Mouse (Mus musculus): ENCODE measurements at regions not wholly inside any gene's neighbourhood (a gene's known extent, or its start where the extent isn't known, plus 50 kb on each side); places are given as distances from the start of the nearest gene placed in this dataset.

DNA sequence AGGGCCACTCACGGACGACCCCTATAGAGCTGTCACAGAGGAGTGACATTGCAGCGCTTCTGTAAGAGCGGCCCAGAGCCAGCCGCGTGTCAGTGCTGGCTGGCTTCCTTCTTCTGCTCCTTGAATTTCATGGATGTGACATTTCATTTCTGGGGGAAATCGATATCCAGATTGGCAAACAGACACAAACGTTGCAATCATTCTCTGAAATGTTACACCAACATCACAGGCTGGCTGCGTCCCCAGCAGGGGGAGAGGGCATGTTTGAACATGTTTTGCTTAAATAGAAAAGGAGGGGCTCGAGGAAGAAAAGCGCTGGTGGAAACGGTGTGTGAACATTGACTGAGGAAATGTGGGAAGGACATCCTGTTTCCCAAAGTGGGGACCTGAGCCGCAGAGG, 417.4 kb upstream of the Kcnab2 start:
- TF ChIP-seq JUN (IDR thresholded peaks at IDR 0.05; ENCODE audit: insufficient read depth, low read depth, low read length) (no peak), JUND (conservative IDR thresholded peaks at IDR 0.05; ENCODE audit: low read depth, low read length) (no peak), TBP (conservative IDR thresholded peaks at IDR 0.05; ENCODE audit: low read depth, low read length) (no peak), POLR2AphosphoS2 (IDR thresholded peaks at IDR 0.05; ENCODE audit: low read depth, low read length) (no peak), E2F4 (IDR thresholded peaks at IDR 0.05; ENCODE audit: insufficient replicate concordance, low read depth, low read length) (no peak), ZKSCAN1 (IDR thresholded peaks at IDR 0.05; ENCODE audit: borderline replicate concordance, low read depth, low read length) (no peak), NELFE (IDR thresholded peaks at IDR 0.05; ENCODE audit: low read depth, low read length) (no peak), MAZ (IDR thresholded peaks at IDR 0.05; ENCODE audit: low read depth, low read length) (no peak), MEF2A (IDR thresholded peaks at IDR 0.05; ENCODE audit: borderline replicate concordance, low read depth, low read length) (no peak), RCOR1 (conservative IDR thresholded peaks at IDR 0.05; ENCODE audit: low read depth, low read length) (no peak), ELF1 (IDR thresholded peaks at IDR 0.05; ENCODE audit: low read depth, low read length) (no peak), USF2 (conservative IDR thresholded peaks at IDR 0.05; ENCODE audit: low read depth, low read length) (no peak), ZNF384 (IDR thresholded peaks at IDR 0.05; ENCODE audit: low read depth, low read length) (no peak), CHD2 (IDR thresholded peaks at IDR 0.05; ENCODE audit: low read length) (no peak)
- Histone ChIP-seq H3K27me3 (replicated peaks) (no peaks in the 10 kb centered on the region), H3K27ac (ENCODE audit: insufficient read depth, low read depth) (no peak overlapping the region), H3K4me1 (ENCODE audit: control insufficient read depth in 1 of 2, insufficient read depth in 2 of 2) (no peaks in the 10 kb centered on the region), H3K9me3 (replicated peaks; ENCODE audit: low read length) (peaks cover 84% of the 10 kb centered on the region), H3K36me3 (replicated peaks in 1 of 2; ENCODE audit: control insufficient read depth in 1 of 2, insufficient read depth in 1 of 2, low read length in 1 of 2) (no peaks in the 10 kb centered on the region), H3K4me2 (ENCODE audit: insufficient read depth, low read depth, poor library complexity, severe bottlenecking) (no peak overlapping the region), H3K4me3 (replicated peaks in 1 of 3; ENCODE audit: low read depth in 2 of 3, low read length in 2 of 3, poor library complexity in 1 of 3) (no peak overlapping the region), H3K9ac (ENCODE audit: insufficient read depth, low read depth) (no peak overlapping the region), H3K79me2 (replicated peaks; ENCODE audit: control insufficient read depth, extremely low read depth, insufficient read depth, poor library complexity, severe bottlenecking) (no peaks in the 10 kb centered on the region)
- DNase-seq (ENCODE audit: extremely low read depth) = no peak
- in situ Hi-C loops (cut with MboI; ENCODE audit: low pct_ligation_motif_present, low pct_unique_long_range_greater_than_20kb, low sequenced_read_pairs) (no loop called here), dilution Hi-C loops (cut with MboI; ENCODE audit: extremely low pct_ligation_motif_present, extremely low pct_unique_long_range_greater_than_20kb, low sequenced_read_pairs) (no loop called here)

DNA sequence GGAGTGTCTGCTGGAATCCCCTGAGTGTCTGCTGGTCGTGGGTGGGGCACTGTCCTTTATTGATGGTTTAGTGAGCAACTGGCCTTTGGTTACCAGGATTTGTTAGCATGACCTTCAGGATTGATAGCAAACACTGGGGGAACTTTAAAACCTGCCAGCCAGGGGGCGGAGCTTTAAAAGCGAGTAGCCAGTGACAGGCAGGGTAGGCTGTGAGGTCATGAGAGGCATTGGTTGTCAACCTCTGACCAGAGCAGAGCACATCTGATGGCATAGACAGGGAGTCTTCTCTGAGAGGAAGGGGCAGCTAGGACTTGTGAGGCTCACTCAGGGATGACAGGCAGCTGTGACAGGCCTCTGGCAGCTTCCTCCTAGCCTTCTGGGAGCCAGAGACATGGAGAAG, 415.3 kb upstream of the Kcnab2 start:
- Histone ChIP-seq H3K9me3 (replicated peaks; ENCODE audit: low read length) (peaks cover 85% of the 10 kb centered on the region), H3K27me3 (replicated peaks) (no peaks in the 10 kb centered on the region), H3K27ac (ENCODE audit: insufficient read depth, low read depth) (no peak overlapping the region), H3K36me3 (replicated peaks in 1 of 2; ENCODE audit: control insufficient read depth in 1 of 2, insufficient read depth in 1 of 2, low read length in 1 of 2) (no peaks in the 10 kb centered on the region), H3K9ac (ENCODE audit: insufficient read depth, low read depth) (no peak overlapping the region), H3K79me2 (replicated peaks; ENCODE audit: control insufficient read depth, extremely low read depth, insufficient read depth, poor library complexity, severe bottlenecking) (no peaks in the 10 kb centered on the region), H3K4me1 (ENCODE audit: control insufficient read depth in 1 of 2, insufficient read depth in 2 of 2) (no peaks in the 10 kb centered on the region), H3K4me3 (replicated peaks in 1 of 3; ENCODE audit: low read depth in 2 of 3, low read length in 2 of 3, poor library complexity in 1 of 3) (no peak overlapping the region), H3K4me2 (ENCODE audit: insufficient read depth, low read depth, poor library complexity, severe bottlenecking) (no peak overlapping the region)
- TF ChIP-seq MAFK (IDR thresholded peaks at IDR 0.05; ENCODE audit: insufficient replicate concordance, low read length) (no peak), RCOR1 (conservative IDR thresholded peaks at IDR 0.05; ENCODE audit: low read depth, low read length) (no peak), UBTF (IDR thresholded peaks at IDR 0.05; ENCODE audit: low read depth, low read length) (no peak), CTCF (conservative IDR thresholded peaks at IDR 0.05 in 1 of 2, IDR thresholded peaks at IDR 0.05 in 1 of 2; ENCODE audit: low read depth in 2 of 2, low read length in 2 of 2) (no peak), E2F4 (IDR thresholded peaks at IDR 0.05; ENCODE audit: insufficient replicate concordance, low read depth, low read length) (no peak), ETS1 (conservative IDR thresholded peaks at IDR 0.05; ENCODE audit: low read depth, low read length) (no peak), TBP (conservative IDR thresholded peaks at IDR 0.05; ENCODE audit: low read depth, low read length) (no peak), GABPA (IDR thresholded peaks at IDR 0.05; ENCODE audit: insufficient replicate concordance, low read depth, low read length) (no peak), MEF2A (IDR thresholded peaks at IDR 0.05; ENCODE audit: borderline replicate concordance, low read depth, low read length) (no peak), TCF12 (IDR thresholded peaks at IDR 0.05; ENCODE audit: low read depth, low read length) (no peak), POLR2A (IDR thresholded peaks at IDR 0.05; ENCODE audit: low read depth, low read length) (no peak)
- no peak for DNase-seq (ENCODE audit: extremely low read depth)
- in situ Hi-C loops (cut with MboI; ENCODE audit: low pct_ligation_motif_present, low pct_unique_long_range_greater_than_20kb, low sequenced_read_pairs) = no loop called here
- dilution Hi-C loops (cut with MboI; ENCODE audit: extremely low pct_ligation_motif_present, extremely low pct_unique_long_range_greater_than_20kb, low sequenced_read_pairs) = no loop called here
